Mouse (Mus musculus): ENCODE measurements around the gene Milr1.
"Not testable (repeated sequence)": the region's sequence is repeated elsewhere in the genome, so short reads cannot be mapped to it uniquely, and the experiment has no call there.

The Milr1 gene

DNA sequence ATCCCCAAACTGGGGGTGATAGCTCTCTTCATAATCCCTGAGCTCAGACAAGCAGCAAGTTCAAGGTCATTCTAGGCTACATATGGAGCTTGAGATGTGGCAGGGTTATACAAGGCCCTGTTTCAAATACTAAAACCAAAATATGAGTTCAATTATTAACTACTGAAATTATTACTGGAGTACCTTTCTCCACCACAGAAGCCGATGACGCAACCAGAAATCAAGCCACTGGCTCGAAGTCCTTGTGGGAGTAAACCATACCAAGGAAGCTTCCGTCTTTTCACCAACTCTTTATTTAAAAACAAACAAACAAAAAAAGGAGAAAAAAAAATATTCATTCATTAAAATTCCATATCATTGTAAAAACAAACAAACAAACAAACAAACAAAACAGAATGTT lies 25.9 kb downstream of the Milr1 start:
- no peak for DNase-seq (ENCODE audit: low spot score)

DNA sequence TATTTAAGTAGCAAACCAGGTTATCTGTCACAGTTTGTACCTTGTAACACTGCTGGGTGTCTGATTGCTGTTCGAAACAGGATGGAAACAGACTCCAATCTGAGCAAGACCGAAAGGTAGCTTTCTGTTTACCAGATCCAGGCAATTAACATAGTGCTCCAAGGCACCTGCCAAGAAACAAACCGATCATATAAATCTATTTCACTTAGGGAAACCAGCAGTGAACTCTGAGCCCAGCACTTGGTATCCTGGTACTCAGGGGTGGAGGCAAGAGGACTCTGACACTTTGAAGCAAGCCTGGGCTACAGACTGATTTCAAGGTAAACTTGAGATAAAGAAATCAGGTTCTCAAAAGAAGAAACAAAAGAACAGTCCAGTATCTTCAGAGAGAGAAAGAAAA lies 26.4 kb downstream of the Milr1 start:
- no peak for DNase-seq (ENCODE audit: low spot score)

GRCm38 (mm10) chr11:106778132-106778531 lies 27.1 kb downstream of the Milr1 start:
- no peak for DNase-seq (ENCODE audit: low spot score)

- no peak for DNase-seq (ENCODE audit: low spot score)
These were observed 27.8 kb downstream of the Milr1 start for GRCm38 (mm10) chr11:106778589-106779387.

DNA sequence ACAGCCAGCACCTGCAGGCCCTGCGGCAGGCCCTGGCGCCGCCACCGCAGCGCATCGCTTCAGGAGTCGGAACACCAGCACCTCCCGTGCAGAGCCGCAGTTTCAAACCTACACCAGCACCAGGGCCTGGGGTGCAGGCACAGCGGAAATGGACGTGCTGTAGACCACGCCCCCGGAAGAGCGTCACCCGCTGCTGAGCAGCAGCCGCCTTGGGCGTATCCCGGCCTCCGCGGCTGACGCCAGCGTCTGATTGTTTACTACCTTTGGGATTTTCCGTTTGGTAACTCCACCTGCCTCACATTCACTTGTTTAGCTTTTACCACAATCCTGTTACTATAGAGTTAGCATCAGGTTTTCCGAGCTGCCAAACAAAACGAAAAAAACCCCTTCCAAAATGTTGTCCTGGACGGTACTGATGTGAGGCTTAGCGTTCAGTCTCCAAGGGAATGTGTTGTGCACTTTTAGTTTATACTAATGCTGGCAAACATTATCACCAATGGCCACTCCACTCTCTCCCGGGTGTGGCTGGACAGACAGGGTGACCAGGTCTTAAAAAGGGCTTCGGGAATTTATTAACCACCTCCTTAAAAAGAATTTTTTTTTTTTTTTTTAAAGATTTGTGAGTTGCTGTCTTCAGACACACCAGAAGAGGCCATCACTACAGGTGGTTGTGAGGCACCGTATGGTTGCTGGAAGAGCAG lies 28.5 kb downstream of the Milr1 start, which contains the start of gene Polg2:
Polg2 (minus strand) TSS at position 150 of the 701 bp plus-strand sequence.
- DNase-seq (ENCODE audit: low spot score), result peak; percentile 91

- DNase-seq (ENCODE audit: low spot score), result no peak
These were observed 29.0 kb downstream of the Milr1 start for GRCm38 (mm10) chr11:106780089-106780425.

DNA sequence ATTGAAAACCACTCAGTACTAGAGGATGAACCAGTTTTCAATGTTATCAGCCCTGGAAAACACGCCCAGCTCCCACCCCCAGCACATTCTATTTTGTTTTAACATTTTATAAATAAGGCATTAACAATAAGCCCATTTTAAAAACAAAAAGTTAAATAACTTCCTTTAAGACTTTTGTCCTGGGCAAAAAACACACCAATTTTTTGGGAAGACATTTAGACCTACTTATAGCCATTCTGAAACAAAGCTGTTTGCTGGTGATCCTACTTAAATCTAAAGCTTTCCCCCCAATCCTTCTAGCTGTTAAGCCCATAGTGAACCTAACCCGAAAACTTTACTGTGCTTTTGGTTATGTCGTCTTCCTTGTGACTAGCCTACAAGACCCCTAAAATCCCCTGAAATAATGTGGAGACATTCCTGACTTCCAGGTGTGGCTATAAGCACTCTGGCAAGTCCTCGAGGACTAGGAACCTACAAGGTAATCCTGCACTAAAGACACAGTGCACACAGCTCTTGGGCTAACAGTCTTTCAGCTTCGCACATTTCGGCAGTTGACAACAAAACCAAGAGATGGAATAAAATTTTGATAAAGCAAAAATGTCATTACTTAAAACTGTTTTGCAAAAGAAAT lies 29.7 kb downstream of the Milr1 start:
- DNase-seq (ENCODE audit: low spot score), result no peak

- not testable (repeated sequence) for DNase-seq (ENCODE audit: low spot score)
These were observed 31.2 kb downstream of the Milr1 start for GRCm38 (mm10) chr11:106782271-106782670.

DNA sequence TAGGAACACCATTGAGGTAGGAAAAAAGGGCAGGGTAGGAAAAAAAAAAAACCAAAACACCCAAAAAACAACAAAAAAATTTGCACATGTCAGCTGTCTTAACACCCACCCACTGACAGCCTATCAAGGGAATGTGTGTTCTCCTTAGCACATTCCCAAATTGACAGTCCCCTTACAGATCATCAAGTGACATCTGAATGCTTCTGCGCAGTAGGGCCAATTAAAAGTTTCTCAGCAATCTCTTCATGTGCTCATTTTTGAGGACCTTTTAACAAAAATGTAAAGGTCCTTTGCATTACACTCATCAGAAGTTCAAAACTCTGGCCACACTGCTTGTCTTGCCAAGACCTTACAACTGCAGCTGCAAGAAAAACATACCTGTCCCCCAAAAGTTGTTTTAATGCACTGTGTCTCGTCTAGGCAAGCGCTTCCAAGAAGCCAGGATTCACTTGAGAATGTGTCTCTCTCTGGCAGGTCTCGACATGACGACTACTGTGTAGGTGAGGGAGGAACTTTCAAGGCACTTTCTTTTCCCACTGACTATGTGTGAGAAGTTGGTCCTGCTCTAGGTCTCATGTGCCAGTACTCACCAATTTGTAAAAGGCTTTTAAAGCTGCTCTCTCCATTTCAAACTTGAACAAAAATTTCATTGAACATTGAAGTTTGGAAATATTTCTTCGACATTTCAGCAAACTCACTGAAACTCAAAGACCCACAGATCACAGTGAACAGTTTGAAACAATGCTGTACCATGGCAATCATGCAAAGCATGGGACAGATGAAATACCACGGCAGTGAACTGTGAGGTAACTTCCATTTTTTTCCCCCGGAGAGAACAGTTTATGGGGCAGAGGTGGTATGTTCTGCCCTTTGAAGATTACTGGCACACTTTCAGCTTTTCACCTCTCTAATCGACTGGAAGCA lies 32.1 kb downstream of the Milr1 start:
- DNase-seq (ENCODE audit: low spot score), result no peak

DNA sequence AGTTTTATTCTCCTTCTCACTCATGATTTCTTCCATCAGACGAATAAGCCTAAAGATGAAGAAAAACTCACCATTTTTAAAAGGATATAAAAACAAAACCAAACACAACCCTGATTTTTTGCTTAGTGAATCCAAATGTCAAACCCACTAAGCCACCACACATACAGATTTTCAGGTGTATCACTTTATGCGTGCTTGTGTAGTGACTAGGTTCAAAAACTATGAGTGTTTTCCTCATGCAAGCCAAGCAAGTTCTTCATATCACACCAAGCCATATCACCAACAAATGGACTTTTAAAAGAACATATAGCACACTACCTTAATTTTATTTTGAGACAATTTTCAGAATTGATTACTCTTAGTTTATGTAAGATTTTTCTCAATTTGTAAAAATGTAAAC lies 33.5 kb downstream of the Milr1 start:
- DNase-seq (ENCODE audit: low spot score), result no peak

DNA sequence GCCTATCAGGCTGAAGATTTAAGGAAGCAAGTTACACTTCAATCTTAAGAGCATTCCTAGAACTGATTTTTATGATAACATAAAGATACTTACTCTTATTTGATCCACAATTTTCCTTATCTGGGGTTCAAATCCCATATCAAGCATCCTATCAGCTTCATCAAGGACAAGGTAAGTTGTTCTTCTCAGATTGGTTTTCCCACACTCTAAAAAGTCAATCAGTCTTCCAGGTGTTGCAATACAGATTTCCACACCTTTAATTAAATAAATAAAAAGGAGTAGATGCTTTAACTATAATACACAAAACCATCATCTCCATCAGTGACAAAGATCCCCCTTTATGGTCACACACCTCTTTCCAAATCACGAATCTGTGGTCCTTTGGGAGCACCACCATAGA lies 34.0 kb downstream of the Milr1 start:
- no peak for DNase-seq (ENCODE audit: low spot score)

DNA sequence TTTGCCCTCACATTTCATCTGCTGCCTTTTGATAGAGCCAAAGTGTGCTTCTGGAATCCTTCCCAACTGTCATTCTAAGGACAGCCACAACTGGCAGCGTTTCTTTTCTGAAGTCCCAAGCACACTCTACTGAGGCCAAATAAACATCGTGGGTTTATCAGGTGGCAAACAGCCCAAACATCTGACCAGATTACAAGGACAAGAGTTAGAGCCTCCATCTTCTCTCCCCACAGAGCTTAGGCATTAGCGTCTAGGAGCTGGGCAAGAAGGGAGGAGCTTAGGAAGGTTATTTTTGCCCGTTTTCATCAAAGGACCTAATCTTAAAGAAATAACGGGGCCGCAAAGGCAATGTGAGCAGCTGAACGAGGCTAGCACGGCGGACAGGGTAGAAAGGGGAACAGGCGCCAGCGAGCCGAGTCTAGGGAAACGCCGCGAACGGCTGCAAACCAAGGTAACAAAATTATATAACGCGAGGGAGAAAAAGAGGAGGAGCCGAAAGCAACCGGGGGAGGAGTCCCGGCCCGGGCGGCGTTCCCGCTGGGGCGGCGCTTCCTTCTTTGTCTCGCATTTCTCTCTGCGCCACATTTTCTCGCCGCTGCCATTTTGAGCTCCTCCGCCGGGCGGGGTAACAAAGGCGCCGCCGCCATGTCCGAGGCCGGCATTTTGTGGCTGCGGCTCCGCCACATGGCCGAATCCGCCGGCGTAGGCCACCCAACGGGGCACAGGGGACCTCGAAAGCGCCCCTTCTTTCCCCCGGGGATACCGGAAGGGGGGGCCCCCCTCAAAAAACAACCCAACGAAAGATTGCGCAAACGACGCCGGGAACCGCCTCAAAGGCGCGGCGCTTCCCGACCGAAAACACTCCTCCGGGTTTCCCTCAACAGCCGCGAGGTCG lies 36.4 kb downstream of the Milr1 start:
- DNase-seq (ENCODE audit: low spot score), result peak; percentile 87

DNA sequence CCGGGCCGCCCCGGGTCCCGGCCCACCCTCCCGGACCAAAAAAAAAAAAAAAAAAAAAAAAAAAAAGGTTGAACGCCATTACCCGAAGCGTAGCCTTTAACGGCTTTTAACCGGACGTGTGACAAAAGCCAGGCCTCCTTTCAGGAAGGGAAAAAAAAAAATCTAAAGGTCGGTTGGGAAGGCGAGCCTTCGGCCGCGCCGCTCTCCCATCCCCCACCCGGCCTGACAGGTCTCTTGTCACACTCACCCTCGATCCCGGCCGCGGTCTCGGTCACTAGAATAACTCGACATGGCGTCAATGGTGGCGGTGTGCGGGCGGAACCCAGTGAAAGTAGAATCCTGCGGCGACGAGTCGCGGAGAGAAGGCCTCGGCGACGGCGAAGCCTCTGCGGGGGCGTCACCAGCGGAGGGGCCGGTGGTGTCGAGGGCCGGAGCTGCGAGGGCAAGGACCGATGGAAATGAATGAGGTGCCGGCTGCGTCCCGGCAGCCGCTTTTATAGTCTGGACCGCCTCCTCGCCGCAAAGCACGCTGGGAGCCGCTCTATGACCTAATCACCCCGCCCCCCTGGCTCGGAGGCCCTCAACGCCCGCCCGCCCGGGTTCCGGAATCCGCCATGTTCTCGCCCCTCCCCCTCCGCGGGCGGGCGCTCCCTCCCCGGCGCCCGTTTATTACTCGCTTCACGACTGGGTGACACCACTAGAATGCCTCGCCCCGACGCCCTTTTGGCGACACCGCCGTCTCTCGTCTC lies 37.2 kb downstream of the Milr1 start:
- peak; percentile 99 for DNase-seq (ENCODE audit: low spot score)

DNA sequence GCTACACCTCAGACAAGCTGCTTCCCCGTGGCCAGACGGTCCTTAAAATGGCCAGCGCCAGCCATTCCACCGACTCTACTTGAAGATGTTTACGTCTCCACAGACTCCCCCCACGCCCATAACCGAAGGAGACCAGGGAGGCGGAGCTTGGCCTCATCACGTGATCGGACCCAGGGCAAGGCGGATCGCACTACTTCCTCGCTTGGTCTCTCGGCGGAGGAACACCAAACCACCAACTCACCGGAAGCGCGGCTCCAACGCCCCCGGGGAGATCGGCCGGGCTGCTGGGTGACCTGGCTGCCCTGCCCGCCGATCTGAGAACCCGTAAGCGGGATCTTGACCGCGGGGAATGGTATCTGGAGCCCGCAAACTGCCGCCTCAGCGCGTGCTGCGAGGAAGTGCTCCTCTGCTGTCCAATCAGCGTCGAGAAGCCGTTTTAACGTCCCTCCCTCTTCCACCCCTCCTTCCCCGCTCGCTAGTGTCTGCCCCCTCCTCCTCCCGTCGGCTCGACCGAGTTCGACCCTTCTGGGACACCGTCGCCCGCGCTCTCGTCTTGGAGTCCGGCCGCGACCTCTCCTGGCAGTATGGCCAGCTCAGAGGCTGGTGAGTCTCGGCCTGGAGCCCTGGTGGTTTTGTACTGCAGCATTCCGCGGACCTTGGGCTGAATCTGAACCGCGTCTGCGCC lies 37.9 kb downstream of the Milr1 start, which contains the start of the genes Ddx5 and Cep95:
Ddx5 (minus strand) TSS at position 411 of the 685 bp plus-strand sequence.
Cep95 (plus strand) TSS at position 478 of the 685 bp plus-strand sequence.
- peak; percentile 99 for DNase-seq (ENCODE audit: low spot score)

DNA sequence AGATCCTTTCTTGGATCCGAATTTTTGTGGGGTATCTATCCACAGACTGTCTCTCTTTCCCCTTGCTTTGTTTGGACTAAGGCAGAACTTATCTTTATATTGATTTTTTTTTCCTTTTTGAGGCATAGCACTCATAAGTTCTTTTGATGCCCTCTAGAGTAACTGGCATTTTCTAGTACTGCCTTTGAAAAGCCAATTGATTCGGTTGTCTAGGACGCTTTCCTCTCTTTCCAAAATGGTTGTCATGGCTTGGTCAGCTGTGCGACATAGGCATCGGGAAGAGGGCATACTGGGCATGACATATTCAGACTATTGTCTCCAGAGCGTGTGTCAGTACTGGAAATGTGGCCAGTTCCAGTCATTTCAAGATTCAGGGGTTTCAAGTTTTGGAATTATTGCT lies 38.6 kb downstream of the Milr1 start:
- DNase-seq (ENCODE audit: low spot score), result no peak

DNA sequence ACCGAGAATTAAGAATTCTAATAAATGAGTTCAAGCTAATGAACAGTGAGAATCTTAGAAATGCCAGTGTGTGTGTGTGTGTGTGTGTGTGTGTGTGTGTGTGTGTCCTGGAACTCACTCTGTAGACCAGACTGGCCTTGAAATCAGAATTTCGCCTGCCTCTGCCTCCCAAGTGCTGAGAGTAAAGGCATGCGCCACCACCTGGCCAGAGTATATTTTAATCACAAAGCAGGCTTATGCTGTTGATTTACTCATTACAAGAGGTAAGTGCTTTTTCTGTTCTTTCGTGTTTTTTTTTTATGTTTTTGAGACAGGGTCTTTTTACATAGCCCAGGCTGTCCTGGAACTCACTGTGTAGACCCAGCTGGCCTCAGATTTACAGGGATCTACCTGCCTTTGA lies 42.8 kb downstream of the Milr1 start:
- no peak for DNase-seq (ENCODE audit: low spot score)

- DNase-seq (ENCODE audit: low spot score), result no peak
These were observed 44.7 kb downstream of the Milr1 start for GRCm38 (mm10) chr11:106795679-106796078.

DNA sequence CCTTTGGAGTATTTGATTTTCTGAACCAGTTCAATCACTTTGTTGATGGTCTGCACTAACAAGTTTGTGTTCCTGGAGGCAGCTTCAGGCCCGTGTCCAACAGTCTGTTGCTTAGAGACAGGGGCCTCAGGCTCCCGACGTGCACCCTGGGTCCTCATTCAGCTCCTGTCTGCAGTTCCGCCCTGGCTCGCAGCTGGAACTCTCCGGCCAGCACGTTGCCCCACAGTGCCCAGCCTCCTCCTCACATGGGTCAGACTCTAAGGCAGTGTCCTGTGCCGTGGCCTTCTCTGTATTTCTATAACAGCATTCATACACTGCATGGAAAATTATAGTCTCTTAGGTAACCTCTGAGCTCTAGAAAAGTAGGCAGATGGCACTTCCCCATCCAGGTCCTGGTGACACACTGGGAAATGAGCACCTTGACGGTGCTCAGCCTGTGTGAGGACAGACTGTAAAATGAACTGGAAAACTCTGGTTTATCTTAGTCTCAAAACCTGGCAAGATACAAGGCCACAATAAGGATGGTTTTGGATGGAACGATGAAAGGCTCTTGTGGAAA lies 51.1 kb downstream of the Milr1 start:
- DNase-seq (ENCODE audit: low spot score), result no peak

- DNase-seq (ENCODE audit: low spot score), result not testable (repeated sequence)
These were observed 56.4 kb downstream of the Milr1 start for GRCm38 (mm10) chr11:106807442-106807841.
